Mouse (Mus musculus) A20 (cell line): ENCODE data around the gene 2010111I01Rik.

Experiments
- DNase-seq: peaks from one replicate; pipeline ENCODE4 v3.0.0-alpha.2; 2011; ENCODE audit warnings: low read depth, low spot score

Gene 2010111I01Rik

DNA sequence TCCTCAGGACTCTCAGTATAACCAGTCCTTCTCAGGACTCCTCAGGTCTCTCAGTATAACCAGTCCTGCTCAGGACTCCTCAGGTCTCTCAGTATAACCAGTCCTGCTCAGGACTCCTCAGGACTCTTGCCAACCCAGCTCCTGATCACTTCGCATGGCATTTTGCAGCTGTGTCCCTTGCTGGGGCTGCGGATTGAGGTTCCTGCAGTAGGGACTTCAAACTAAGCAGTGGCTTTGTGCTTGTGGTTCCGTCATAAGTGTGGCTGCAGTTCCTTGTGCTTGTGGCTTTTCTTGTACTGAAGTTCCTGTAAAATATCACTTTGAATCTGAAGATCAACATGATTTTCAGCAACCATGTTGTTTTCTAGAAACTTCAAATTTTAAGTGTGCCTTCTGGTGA lies 320.1 kb downstream of the 2010111I01Rik start:
- no peak for DNase-seq

DNA sequence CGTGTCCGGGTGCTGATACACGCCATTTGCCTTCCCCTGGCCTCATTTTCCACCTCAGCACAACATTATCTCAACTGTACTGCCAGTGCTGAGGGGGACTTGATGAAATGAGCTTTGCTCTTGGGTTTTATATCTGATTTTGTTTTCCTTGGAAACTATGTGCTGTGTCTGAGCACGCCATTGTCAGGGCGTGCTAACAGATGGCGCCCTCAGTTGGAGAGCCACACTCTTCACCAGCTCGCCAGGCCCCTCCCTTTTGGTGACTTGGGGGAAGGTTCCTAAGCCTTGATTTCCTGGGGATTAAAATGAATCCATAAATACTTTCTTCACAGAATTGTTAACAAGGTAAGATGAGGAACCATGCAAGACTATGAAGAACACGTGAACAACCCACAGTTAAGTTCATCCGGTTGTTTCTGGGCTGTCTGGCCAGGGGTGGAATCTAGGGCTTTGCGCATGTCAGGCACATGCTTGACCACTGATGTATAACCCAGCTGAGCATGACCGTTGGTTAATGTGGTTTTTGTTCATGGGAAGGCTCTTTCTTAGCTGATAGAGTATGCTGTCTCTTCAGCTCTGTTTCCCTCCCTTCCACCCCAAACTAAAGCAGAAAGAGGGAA lies 321.9 kb downstream of the 2010111I01Rik start:
- no peak for DNase-seq

DNA sequence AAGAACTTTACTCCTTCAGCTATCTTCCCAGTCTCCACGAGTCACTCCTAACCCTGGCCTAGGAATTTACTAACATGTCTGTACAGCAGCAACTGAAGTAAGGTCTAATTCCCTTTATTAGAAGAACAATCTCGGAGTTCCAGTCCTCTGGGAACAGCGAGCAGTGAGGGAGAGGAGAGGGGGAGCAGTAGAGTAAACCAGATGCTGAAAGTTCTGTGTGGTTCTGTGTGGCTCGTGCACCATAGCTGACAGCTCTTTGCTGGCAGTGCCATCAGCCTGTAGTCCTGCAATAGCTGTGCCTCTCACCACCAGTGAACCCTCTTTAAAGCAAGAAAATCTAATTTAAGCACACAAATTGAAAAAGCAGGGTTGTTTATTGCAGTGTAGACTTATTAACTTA lies 324.5 kb downstream of the 2010111I01Rik start:
- no peak for DNase-seq

DNA sequence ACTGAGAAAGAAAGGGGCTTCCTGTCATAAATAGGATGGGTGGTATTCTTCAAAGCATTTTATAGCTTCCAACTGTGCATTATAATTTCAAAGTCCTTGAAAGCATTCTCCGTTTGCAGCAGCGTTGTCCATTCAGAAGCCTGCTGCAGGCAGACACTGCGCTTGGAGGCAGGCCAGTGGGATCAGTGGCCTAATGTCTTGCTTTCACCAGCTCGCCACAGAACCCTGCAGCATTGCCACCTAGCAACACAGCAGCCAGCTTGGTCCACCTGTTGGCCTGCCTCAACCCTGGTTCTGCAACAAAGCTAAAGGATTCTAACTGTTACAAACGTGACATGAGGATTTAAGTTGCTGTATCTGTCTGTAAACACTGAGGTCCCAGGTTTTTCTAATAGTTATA lies 325.0 kb downstream of the 2010111I01Rik start:
- no peak for DNase-seq

DNA sequence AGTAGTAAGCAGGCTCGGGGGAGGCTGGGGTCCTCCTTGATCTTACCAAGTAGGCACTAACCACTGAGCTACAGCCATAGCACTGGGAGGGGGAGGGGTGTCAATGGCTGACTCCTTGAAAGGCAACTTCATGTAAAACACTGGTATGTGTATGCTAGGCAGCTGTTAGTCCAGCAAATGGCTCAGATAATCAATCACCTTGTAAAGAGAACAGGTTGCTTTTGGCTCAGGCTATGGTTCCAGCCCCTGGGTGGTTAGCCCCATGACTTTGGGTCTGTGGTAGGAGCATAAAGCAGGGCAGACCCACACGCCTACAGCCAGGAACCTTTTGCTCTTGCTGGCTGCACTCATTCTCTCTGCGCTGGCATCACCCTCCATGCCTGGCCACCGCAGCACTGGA lies 325.4 kb downstream of the 2010111I01Rik start:
- no peak for DNase-seq

DNA sequence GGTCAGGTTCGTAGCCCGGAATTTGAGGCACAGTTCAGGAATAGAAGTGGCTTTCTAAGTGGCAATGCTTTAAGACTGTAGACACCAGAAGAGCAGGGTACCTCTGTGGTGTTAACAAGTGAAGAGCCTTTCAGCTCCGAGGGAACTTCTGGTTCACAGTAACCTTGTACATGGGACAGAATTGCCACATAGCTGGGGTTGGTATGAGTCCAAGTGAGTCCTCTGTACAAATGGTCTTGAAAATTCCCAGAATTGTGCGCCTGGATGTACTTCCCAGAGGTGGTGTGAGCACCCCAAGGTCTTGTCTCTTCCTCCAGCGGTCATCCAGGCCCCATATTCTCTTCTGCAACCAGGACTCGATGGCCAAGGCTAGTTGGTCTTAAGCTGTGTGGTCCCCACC lies 326.3 kb downstream of the 2010111I01Rik start:
- no peak for DNase-seq

DNA sequence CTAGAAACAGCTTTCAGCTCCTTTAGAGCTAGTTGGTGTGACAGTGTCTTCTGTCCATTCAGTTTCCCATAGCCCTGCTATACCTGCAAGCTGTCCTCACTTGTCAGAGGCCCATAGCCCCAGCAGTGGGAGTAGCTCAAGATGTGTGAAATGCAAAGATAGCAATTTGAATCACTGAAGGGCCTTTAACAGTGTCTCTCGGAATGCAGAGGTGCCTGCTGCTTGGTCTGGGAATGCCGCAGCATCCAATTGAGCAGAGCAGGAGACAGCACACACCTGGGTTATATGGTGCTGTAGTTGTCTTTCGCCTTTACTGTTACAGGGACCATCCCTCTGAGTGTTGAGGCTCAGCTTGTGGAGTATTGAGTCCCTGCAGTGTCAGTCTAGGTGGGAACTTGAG lies 329.0 kb downstream of the 2010111I01Rik start:
- DNase-seq = no peak

DNA sequence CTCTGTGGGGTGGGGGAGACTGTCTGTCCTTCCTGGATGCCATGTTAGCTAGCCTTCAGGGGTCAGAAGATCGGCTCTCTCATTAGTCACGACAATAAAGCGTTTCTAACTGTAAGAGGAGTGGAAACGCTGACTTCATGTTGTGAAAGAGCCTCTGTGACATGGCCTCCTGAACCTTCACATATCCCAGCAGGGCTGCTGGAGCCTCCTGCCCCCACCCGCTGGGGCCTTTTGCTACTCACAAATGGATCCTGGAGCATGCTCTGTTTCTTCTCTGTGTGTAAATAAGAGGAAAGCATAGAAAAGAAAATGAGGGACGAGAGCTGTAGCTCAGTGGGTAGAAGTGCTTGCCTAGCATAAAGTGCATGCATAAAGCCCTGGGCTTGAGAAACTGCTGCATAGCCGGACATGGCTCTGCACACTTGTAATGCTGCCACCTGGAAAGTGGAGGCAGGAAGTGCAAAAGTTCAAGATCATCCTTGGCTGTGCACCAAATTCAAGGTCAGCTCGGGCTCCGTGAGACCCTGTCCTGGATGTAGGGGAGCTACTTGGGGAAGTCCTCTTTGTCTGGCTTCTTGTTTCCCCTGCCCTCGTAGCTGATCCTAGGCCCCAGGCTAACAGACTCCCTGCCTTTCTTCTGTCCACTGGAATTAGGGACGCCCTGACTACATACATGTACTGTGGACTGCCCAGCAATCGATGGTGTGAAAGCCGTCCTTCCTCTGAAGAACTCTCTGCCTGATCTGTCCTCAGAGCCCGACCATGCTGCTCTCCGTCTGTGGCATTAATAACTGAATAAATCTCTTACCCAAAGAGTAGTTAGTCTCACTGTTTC lies 329.9 kb downstream of the 2010111I01Rik start:
- no peak for DNase-seq

DNA sequence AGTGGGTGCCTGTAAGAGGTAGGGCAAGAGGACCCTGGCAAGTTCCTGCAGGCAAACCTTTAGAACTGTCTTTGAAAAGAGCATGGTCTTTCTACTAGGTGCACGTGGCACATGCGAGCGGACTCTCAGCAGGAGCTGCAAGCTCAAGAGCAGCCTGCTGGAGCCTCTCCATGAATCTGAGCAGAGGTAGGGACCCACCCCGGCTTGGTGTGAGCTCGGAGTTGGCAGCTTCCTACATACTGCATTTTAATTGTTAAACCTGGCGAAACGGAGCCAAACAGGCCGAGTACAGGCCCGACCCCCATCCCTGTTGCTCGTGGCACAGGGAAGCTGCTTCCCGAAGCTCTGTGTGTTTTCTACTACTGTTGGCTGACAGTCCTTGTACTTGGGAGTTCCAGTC lies 331.6 kb downstream of the 2010111I01Rik start:
- DNase-seq = no peak

DNA sequence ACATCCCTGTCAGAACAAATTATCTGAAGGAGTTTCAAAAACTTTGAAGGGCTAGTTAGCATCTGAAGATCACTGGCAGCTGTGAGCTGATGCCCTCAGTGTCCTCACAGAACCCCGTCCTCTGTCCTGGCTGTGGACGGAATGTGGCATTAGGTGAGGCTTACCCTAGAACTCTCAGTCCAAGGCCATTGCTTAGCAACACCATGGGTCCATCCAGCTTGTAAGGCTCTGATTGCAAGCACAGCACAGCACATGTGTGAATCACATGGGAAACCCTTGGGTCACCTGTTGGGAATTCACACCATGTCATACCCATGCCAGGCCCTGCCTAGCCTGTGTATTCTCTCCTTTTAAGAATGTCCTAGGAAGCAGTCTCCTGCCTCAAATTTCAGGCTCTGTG lies 332.3 kb downstream of the 2010111I01Rik start:
- DNase-seq = no peak

DNA sequence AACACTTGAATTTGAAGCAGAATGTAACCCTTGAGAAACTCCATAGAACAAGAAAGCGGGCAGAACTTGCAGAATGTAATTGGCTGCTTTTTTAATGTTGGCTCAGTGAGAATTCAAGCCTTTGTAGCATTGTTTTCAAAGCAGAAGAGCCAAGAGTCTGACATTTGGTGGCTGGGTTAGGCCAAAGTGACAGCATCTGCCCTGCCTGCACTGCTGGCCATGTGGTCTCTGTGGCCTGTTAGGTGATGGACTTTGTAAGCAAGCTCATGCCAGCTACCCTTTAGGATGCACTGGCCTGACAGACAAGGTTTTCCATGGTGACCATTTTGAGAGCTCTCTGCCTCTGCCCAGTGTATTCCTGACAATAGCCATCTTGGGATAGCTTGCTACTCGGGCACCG lies 333.2 kb downstream of the 2010111I01Rik start:
- DNase-seq = no peak

DNA sequence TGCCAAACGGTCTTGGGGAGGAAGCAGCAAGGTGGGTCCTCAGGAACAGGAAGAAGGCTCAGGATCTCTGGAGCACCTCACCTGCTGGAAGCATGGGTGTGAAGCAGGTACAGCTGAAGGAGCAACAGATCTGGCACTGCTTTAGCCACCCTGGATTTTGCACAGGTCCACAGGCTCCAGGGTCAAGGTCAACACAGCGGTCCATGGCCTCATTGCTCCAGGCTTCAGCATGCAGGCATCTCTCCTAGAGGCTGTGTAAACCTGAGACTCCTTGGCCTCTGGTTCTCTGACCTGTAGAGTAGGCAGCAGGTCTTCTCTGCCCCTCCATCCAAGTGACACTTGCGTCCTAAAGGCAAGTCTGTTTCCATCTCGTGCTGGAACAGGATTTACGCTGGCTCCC lies 334.2 kb downstream of the 2010111I01Rik start:
- no peak for DNase-seq

DNA sequence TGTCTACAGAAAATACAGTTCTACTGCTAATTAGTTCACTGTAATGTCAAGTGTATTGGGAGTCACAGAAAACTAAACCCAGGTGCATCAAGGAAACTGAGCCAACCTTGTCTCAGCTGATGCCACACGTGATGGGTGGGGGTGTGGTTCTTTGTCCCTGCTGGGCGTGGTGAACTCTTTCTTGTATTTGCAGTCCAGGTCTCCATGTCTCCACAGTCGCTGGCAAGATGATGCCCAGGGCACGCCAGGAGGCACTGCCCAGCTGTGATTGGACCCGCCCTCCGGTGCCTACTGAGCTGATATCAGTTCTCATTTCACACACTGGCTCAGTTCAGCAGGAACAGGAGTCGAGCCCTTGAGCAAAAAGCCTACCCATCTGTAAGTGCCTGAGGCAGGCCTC lies 336.2 kb downstream of the 2010111I01Rik start:
- DNase-seq = no peak

DNA sequence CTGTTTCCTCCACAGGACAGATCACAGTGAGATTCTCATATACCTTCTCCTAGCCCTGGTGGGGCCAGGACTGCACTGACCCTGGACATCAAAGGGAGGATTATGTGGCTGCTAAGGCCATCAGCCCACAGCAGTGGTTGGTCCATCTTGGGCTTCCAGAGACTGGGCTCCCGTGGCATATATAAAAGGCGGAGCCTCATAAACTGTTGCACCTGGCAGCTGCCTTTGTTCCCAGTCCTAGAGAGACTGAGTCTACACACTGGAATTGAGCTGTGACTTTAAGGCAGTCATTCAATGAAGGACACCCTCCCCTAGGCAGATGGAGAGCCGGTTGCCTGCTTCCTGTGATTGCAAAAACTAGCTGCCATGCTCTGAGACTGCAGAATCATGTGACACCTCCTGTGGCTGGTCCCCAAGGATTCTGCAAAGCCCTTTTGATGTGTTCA lies 337.1 kb downstream of the 2010111I01Rik start:
- no peak for DNase-seq

DNA sequence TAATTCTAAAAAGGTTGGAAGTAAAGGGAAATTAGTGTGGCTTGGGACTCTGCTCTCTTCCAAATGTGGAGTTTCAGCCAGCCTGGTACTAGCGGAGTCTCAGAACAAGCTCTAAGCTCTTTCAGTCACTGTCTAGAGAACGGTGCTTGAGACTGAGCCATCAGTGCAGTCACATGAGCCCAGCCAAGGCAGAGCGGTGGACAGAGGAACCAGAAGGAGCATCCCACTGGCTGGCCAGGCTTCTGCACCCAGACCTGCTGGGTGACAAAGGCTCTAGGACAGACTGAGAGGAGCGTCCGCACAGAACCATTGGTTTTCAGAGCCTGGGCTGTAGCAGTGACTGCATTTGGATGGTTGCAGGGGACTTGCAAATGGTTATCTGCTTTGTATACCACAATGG lies 337.7 kb downstream of the 2010111I01Rik start:
- no peak for DNase-seq

DNA sequence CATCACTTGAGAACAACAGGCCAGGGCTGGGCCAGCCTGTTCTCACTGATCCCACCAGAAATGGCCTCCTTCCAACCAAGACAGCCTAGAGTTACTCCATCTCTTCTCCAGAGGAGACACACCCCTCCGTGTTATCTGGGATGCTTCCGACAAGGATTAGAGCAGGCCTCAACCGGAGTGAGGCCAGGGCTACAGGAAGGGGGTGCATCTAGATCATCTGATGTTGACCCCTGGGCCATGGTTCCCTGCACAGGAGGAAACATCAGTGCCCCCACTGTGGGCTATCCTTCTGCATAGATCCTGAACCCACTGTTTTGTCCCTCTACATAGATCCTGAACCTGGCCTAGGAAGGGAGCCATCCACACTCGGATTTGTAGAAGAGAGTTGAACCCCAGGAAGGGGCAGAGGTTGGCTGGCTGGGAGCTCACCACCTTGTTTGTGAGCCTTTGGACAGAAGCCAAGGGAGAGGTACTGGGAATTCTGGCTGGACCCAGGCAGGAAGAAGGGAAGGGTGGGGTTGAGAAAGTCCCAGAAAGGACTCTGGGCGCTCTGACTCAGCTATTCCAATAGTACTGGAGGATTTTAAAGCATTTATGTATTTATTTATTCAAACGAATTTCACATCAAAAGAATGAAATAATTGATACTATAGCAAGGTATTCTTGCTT lies 339.6 kb downstream of the 2010111I01Rik start:
- no peak for DNase-seq

DNA sequence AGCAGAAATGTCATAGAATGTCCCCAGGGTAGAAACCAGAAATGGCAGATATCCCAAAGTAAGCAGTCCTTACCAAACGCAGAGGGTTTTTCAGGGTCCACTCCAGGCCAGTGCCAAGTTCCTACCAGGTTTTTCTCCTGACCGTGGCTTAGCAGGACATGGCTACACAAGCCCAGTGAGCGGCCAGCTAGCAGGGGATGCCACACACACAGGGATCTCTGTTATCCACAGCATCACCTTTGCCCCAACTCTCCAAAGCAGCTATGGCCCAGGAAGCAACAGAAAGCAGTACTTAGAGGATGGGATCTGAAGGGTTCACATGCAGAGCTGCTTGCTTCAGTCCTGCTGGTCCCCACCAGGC lies 340.1 kb downstream of the 2010111I01Rik start:
- DNase-seq = no peak

DNA sequence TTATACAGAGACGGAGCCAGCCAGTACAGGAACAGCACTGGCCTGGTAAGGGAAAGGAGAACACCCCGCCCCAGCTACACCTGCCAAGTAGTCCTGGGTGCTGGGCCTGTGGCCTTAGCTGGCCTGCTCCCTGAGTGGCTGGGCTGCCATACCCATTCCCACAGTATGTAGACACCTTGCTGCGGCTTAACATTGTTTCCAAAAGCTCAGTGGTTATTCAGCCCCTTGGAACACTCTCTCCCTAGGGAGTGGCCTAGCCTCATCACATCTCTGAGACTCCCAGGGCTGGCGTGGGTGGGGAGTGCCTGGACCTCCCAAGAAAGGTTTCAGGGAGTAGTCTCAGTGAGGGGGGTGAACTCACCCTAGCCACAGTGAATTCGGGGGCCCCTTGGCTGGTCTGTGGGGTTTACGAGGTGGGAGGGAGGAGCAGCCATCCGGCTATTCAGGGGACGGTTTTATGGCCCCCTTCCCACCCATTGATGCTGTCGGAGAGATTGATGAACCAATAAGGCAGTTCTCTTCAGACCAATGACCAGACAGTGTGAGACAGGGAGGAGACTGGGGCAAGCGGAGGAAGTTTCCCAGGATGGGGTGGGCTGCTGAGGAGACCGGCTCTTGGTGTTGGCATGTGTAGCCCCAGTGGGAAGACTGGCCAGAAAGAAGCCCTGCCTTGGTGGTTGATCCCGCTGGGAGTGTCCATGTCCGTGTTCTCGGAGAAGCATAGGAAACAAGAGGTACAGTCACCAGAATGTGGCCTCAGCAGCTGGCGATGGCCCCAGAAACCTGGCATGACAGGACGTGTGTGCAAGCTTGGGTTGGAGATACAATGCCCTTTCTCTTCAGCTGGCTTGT lies 340.7 kb downstream of the 2010111I01Rik start:
- DNase-seq = no peak

DNA sequence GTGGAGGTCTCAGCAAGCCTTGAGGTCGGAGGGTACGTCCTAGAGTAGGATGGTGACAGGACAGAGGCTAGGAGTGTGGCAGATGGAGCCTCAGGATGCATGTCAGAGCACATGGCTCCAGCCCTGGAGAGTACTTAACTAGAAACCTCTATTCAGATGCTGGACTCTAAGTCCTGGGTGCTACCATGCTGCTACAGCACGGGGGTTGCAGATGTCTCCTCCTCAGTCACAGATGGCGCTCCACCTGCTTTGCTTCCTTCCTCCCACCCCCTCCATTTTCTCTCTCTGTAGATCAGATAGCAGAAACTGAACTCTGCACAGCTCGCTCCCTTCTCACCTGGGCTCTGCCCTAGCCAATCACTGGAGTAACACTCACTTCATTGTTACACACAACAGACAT lies 342.1 kb downstream of the 2010111I01Rik start:
- DNase-seq = no peak

DNA sequence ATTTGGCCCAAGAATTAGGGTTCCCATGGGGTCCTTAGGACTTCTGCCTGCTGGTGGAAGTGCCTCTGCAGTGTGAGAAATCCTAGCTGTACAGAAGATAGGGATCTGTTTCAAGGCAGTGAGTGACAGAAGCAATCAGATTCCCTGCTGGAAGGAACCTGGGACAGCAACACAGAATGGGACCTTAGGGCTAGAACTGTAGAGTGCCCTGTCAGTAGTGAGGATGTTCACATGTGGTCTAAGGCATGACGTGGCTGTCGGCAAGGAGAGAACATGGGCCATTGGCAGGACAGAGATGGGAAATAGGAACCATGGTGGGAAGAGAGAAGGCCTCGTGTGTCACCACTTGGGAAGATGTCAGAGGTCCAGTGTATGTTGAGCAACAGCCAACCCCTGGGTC lies 344.9 kb downstream of the 2010111I01Rik start:
- DNase-seq = no peak

DNA sequence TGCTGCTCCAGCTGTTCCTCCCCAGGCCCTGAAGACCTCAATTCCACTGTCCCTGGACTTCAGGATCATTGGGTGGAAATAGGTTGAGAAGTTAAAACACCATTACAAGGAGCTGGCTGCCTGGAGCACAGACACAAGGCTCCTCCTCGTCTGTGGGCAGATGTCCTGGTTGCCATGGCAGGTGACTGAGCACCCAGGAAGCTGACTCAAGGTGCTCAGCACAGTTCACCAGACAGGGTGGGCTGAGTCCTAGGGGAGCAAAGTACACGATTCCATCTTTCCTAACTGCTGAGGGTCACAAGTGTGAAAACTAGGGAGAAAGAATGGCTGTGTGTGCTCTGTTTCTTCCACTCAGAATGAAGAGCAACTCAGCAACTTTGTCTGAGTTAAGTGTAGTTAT lies 346.5 kb downstream of the 2010111I01Rik start:
- DNase-seq = no peak

DNA sequence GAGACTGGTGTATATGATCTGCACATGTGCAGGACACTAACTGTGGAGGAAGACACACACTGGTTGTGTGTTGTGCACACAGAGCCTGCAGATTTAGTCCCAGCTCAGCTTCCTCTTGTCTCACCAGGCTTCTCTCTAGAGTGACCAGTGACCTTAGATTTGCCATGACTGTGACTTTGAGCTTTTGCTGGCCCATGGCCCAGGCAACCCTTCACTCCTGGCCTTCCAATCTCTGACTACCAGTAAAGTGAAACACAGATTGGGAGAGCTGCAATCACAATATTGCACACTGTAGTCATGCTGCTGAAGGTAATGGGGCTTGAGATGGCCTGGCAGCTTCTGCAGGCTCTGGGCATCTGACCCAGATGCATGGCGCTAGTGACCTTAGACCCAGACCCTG lies 348.6 kb downstream of the 2010111I01Rik start:
- DNase-seq = no peak
